Mouse (Mus musculus) erythroblast, embryonic 14.5 days (primary cell): ENCODE data around the gene Pou2f1. TPM values are rescaled to one million over a fixed set of nuclear protein-coding genes. Genes with fewer than 3 reads are reported as not detected.

Experiments
- H3K27me3 ChIP-seq: 2 replicates; pipeline ENCODE4 v1.6.1; 2012; ENCODE audit warnings: inconsistent platforms; ENCODE audit not compliant: control insufficient read depth
- H3K36me3 ChIP-seq: 2 replicates; pipeline ENCODE4 v1.6.1; 2012; ENCODE audit warnings: mild to moderate bottlenecking, inconsistent platforms; ENCODE audit not compliant: control insufficient read depth
- H3K4me1 ChIP-seq: 2 replicates; pipeline ENCODE4 v1.6.1; 2012; ENCODE audit warnings: inconsistent platforms; ENCODE audit not compliant: control insufficient read depth
- H3K4me3 ChIP-seq: replicated peaks from 2 replicates; pipeline ENCODE3; 2012; ENCODE audit warnings: moderate library complexity, mild to moderate bottlenecking, inconsistent platforms
- H3K9me3 ChIP-seq: 2 replicates; pipeline ENCODE4 v1.6.1; 2012; ENCODE audit warnings: low read length, inconsistent platforms, mixed read lengths; ENCODE audit not compliant: control insufficient read depth
- GATA1 ChIP-seq: IDR thresholded peaks from 2 replicates; pipeline ENCODE4 v1.6.1; 2012; ENCODE audit warnings: low read length, inconsistent platforms, mixed read lengths
- TAL1 ChIP-seq: IDR thresholded peaks from 3 replicates; pipeline ENCODE4 v1.6.1; 2012; ENCODE audit warnings: low read length, inconsistent platforms, mixed read lengths
- polyA plus RNA-seq: library from polyadenylated mRNA; stranded (reverse); fragments of >175 nt; gene quantifications from 2 replicates; pipeline ENCODE4 v1.2.3, GENCODE M21; 2012

Pou2f1 gene
- polyA plus RNA-seq, 1 experiment: 0.59 TPM

- H3K36me3 ChIP-seq: no peaks in the 10 kb centered on the region
- no peaks in the 10 kb centered on the region for H3K9me3 ChIP-seq
- peaks cover 9% of the 10 kb centered on the region for H3K4me1 ChIP-seq
- TF ChIP-seq TAL1 (no peak), GATA1 (no peak)
- no peaks in the 10 kb centered on the region for H3K27me3 ChIP-seq
- no peak overlapping the region for H3K4me3 ChIP-seq
These were observed 148.6 kb downstream of the Pou2f1 start for GRCm38 (mm10) chr1:165853729-165854420.

DNA sequence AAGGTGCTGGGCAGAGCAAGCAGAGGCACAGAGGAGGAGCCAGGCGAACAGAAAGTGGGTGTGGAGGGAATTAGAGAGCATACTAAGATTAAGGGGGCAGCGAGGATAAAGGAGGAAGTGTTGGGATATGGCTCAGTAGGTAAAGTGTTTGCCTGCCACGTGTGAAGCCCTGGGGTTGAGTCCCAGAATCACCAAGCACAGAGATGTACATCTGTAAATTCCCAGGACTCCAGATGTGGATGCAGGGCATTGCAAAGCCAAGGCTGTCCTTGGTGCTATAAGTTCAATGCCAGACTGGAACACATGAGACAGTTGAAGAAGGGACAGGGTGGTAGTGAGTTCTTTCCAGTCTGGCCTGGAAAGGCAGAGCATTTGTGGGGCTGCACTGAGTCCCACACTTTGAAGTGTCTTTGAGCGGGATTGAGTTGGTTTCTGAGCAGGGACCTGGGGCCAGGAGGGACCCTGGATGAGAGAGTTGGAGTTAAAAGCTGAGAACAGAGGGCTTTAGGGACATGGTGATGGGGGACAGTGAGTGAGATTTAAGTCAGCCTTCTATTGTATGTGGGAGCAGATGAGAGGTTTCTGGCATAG, 149.3 kb downstream of the Pou2f1 start:
- Histone ChIP-seq H3K9me3 (no peaks in the 10 kb centered on the region), H3K27me3 (no peaks in the 10 kb centered on the region), H3K4me1 (peaks cover 9% of the 10 kb centered on the region), H3K36me3 (no peaks in the 10 kb centered on the region), H3K4me3 (no peak overlapping the region)
- no peak for TF ChIP-seq TAL1
- no peak for TF ChIP-seq GATA1

- Histone ChIP-seq H3K9me3 (no peaks in the 10 kb centered on the region), H3K4me1 (peaks cover 9% of the 10 kb centered on the region), H3K27me3 (no peaks in the 10 kb centered on the region), H3K36me3 (no peaks in the 10 kb centered on the region), H3K4me3 (no peak overlapping the region)
- TF ChIP-seq TAL1: no peak
- TF ChIP-seq GATA1: no peak
These were observed 150.3 kb downstream of the Pou2f1 start for GRCm38 (mm10) chr1:165852131-165852530.

DNA sequence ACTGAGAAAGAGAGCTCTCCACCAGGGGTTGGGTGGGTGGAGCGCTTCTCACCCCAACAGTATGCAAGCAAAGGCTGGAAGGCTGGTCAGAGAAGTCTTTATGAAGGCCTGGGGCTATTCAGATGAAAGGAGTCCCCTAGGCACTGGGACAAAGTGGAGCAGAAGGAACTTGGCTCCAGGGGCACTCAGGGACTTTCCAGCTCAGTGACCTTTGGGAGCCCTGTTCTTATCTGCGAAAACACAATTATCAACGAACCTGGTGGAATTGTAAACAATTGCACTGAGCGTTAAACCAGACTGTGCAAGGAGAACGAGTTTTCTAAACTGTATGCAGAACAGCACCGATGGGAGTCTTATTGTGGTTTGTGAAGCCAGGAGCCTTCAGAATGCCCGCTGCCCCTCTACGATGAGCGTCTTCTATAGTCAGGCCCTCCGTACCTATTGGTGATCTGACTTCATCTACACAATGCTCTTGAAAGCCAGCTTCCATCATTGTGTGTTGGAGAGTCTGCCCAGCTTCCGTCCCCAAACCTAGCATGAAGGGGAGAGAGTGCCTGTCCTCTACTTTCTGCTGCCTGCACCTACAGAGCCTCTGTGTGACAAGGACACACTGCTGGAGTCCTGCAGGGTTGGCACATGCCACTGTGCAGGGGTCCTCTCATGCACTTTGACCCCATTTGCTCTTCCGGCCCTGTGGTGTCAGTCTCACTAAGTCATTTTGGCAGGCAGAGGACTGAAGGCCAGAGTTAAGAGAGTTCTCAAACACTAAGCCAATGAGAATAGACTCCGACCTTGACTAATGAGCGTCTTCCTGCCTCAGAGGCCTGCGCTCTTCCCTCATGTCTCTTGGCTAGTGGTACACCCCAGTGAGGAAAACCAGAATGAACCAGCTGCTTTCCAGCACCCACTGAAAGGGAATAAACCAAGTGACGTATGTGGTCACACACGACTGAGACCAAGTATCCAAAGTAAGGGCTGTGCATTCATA, 152.7 kb downstream of the Pou2f1 start:
- H3K36me3 ChIP-seq: no peaks in the 10 kb centered on the region
- H3K27me3 ChIP-seq: peaks cover 19% of the 10 kb centered on the region
- H3K4me1 ChIP-seq: peaks cover 18% of the 10 kb centered on the region
- TF ChIP-seq GATA1: no peak
- TF ChIP-seq TAL1: no peak
- H3K9me3 ChIP-seq: no peaks in the 10 kb centered on the region
- no peak overlapping the region for H3K4me3 ChIP-seq

GRCm38 (mm10) chr1:165848881-165849280, 153.6 kb downstream of the Pou2f1 start:
- no peak overlapping the region for H3K4me3 ChIP-seq
- peaks cover 18% of the 10 kb centered on the region for H3K4me1 ChIP-seq
- peaks cover 28% of the 10 kb centered on the region for H3K27me3 ChIP-seq
- H3K36me3 ChIP-seq: no peaks in the 10 kb centered on the region
- no peaks in the 10 kb centered on the region for H3K9me3 ChIP-seq
- no peak for TF ChIP-seq GATA1
- TF ChIP-seq TAL1: no peak

DNA sequence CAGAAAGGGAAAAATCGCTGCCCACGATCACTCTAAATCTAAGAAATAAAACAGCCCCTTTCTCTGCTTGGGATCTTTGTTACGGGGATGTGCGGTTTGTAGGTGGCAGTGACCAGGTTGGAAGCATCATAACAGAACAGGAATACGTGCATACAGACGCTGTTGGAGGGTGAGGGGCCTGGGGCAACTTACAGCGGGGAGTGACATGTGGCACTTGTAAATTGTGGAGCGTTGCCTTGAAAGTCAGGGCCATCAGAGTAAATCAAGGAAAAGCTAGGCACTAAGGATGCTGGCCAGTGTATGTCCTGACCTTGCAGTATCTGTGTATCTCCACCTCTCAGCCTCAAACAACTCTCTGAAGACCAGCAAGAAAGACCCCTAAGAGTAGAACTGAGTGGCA, 154.1 kb downstream of the Pou2f1 start:
- no peak overlapping the region for H3K4me3 ChIP-seq
- no peaks in the 10 kb centered on the region for H3K36me3 ChIP-seq
- H3K4me1 ChIP-seq: peaks cover 14% of the 10 kb centered on the region
- TF ChIP-seq TAL1 (no peak), GATA1 (no peak)
- H3K9me3 ChIP-seq: no peaks in the 10 kb centered on the region
- H3K27me3 ChIP-seq: peaks cover 32% of the 10 kb centered on the region

GRCm38 (mm10) chr1:165845366-165845765, 157.1 kb downstream of the Pou2f1 start:
- H3K9me3 ChIP-seq: no peaks in the 10 kb centered on the region
- H3K27me3 ChIP-seq: peaks cover 59% of the 10 kb centered on the region
- peak overlapping the region; percentile 55 for H3K4me3 ChIP-seq
- TF ChIP-seq GATA1: no peak
- no peak for TF ChIP-seq TAL1
- H3K36me3 ChIP-seq: no peaks in the 10 kb centered on the region
- peaks cover 20% of the 10 kb centered on the region for H3K4me1 ChIP-seq

DNA sequence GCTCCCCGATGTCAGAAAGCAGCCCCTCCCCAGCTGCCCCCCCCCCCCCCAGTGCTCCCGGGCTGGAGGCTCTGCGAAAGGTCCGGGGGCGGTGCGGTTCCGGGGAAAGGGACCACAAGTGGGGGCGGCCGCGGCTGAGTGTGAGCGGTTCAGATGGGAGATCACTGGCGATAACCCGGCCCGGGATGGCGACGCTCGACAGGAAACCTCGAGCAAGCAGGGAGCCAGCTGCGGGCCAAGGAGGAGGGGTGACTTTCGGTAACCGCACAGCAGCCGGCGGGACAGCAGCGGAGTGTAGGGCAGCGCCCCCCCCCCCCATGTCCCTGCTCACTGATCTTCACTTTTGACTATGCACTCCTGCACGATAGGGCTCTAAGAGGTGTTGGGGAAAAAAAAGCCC, 157.5 kb downstream of the Pou2f1 start:
- Histone ChIP-seq H3K4me1 (peaks cover 20% of the 10 kb centered on the region), H3K27me3 (peaks cover 63% of the 10 kb centered on the region), H3K4me3 (peak overlapping the region; percentile 55), H3K36me3 (no peaks in the 10 kb centered on the region), H3K9me3 (no peaks in the 10 kb centered on the region)
- no peak for TF ChIP-seq GATA1
- no peak for TF ChIP-seq TAL1
